Mouse (Mus musculus) megakaryocyte-erythroid progenitor cell, adult 5 weeks (primary cell): Measurements from ENCODE around the gene Cenpv. TPM values are rescaled to one million over a fixed set of nuclear protein-coding genes. Genes with fewer than 3 reads are reported as not detected.

Experiments used
- polyA plus RNA-seq: library from polyadenylated mRNA; stranded (reverse); fragments of >175 nt; gene quantifications from 2 replicates; pipeline ENCODE4 v1.2.3, GENCODE M21; 2012

The Cenpv gene
- 37.1 and 54.7 TPM in 2 replicates for polyA plus RNA-seq

GRCm38 (mm10) chr11:62539089-62539890, at the start of gene Cenpv:
Gene Cenpv, minus strand, starts transcription at chr11:62539261.

GRCm38 (mm10) chr11:62573959-62574702, 35.1 kb upstream of the Cenpv start, which contains the start of gene Trpv2:
Gene Trpv2, plus strand, starts transcription at chr11:62574486.

GRCm38 (mm10) chr11:62550727-62551225, 11.7 kb upstream of the Cenpv start, which contains the start of gene Ubb:
Gene Ubb, plus strand, starts transcription at chr11:62551171.

Other genes starting within 250 kb of the Cenpv start
- gene Pigl, start 80.8 kb downstream of the Cenpv start, polyA plus RNA-seq, result 4.0 and 5.2 TPM in 2 replicates
- gene Ncor1, start 80.7 kb downstream of the Cenpv start, polyA plus RNA-seq, result 104 and 123 TPM in 2 replicates
- gene Ubb, start 11.9 kb upstream of the Cenpv start, polyA plus RNA-seq, result 2,889 and 3,198 TPM in 2 replicates
- gene Trpv2, start 35.2 kb upstream of the Cenpv start, polyA plus RNA-seq, result 9.3 and 9.9 TPM in 2 replicates
- 7.4 and 8.9 TPM in 2 replicates for gene Lrrc75a, start 109.3 kb upstream of the Cenpv start, polyA plus RNA-seq
- gene Mmgt2, start 109.4 kb upstream of the Cenpv start, polyA plus RNA-seq, result 38.2 and 44.7 TPM in 2 replicates
- 0.15 and 0.19 TPM in 2 replicates for gene Zfp287, start 192.6 kb upstream of the Cenpv start, polyA plus RNA-seq
- gene Gm10428, start 213.8 kb upstream of the Cenpv start, polyA plus RNA-seq, result not detected in 2 replicates